Mouse (Mus musculus) thymus, adult 2 months (tissue): ENCODE measurements around the gene Arhgap23. TPM values are rescaled to one million over a fixed set of nuclear protein-coding genes. Genes with fewer than 3 reads are reported as not detected.

Experiments used
- DNase-seq: peaks from one replicate; pipeline ENCODE4 v3.0.0; 2021
- H3K27ac ChIP-seq: fragments of 200-500 bp; 2 replicates; pipeline ENCODE4 v1.5.1; 2012; ENCODE audit warnings: low read length, control low read depth; ENCODE audit not compliant: control insufficient read depth, insufficient read depth
- H3K27me3 ChIP-seq: fragments of 200-500 bp; 2 replicates; pipeline ENCODE4 v1.6.1; 2012; ENCODE audit warnings: mild to moderate bottlenecking, low read length, moderate library complexity, mixed read lengths; ENCODE audit not compliant: control insufficient read depth, insufficient read depth
- H3K36me3 ChIP-seq: fragments of 200-500 bp; 2 replicates; pipeline ENCODE4 v1.6.1; 2012; ENCODE audit warnings: mild to moderate bottlenecking, low read length, moderate library complexity; ENCODE audit not compliant: control insufficient read depth, insufficient read depth
- H3K4me1 ChIP-seq: fragments of 200-500 bp; replicated peaks from 2 replicates; pipeline ENCODE4 v1.6.1; 2012; ENCODE audit warnings: low read length; ENCODE audit not compliant: control insufficient read depth, insufficient read depth
- H3K4me3 ChIP-seq: fragments of 200-500 bp; 2 replicates; pipeline ENCODE4 v1.5.1; 2012; ENCODE audit warnings: mild to moderate bottlenecking, low read length, control low read depth, moderate library complexity; ENCODE audit not compliant: control insufficient read depth, insufficient read depth
- CTCF ChIP-seq: fragments of 200-500 bp; IDR thresholded peaks from 2 replicates; pipeline ENCODE4 v1.5.1; 2012; ENCODE audit warnings: mild to moderate bottlenecking, control low read depth, low read length, moderate library complexity, borderline replicate concordance; ENCODE audit not compliant: control insufficient read depth, poor library complexity, insufficient read depth; ENCODE audit errors: extremely low read depth
- POLR2A ChIP-seq: fragments of 200-500 bp; IDR thresholded peaks from 2 replicates; pipeline ENCODE4 v1.6.1; 2012; ENCODE audit warnings: mild to moderate bottlenecking, low read length, control low read depth, moderate library complexity; ENCODE audit not compliant: control insufficient read depth, poor library complexity, insufficient read depth; ENCODE audit errors: extremely low read depth
- WGBS: fragments of 180-500 bp; shearing (Covaris S2); methylation state at CpG from one replicate; pipeline ENCODE4 v1.1.7; 2018; 5-methylcytosine and 5-hydroxymethylcytosine counted together
- polyA plus RNA-seq: library from polyadenylated mRNA; depleted of rRNA; stranded (reverse); fragments of >200 nt; gene quantifications from 2 replicates; pipeline ENCODE4 v1.2.3, GENCODE M21; 2012

Arhgap23 gene
- polyA plus RNA-seq, 1 experiment = 13.3 TPM

GRCm38 (mm10) chr11:97434121-97434520 is 18.8 kb downstream of the Arhgap23 start:
- TF ChIP-seq POLR2A = no peak
- TF ChIP-seq CTCF = no peak
- Histone ChIP-seq H3K4me1 (peaks cover 33% of the 10 kb centered on the region), H3K27ac (no peak overlapping the region), H3K36me3 (no peaks in the 10 kb centered on the region), H3K4me3 (no peak overlapping the region), H3K27me3 (no peaks in the 10 kb centered on the region)
- no peak for DNase-seq
- 86% methylated on average over 8 of the region's 8 CpGs for WGBS

- peak overlapping the region; percentile 19; the same call in 1 of the 2 replicates for H3K27ac ChIP-seq
- peaks cover 26% of the 10 kb centered on the region for H3K4me1 ChIP-seq
- under 1% methylated on average over 15 of the region's 15 CpGs for WGBS
- no peaks in the 10 kb centered on the region; the same call in 1 of the 2 replicates for H3K27me3 ChIP-seq
- peak overlapping the region; percentile 85 for H3K4me3 ChIP-seq
- DNase-seq = peak; percentile 81
- TF ChIP-seq POLR2A (no peak), CTCF (peak; percentile 62; the same call in 1 of the 2 replicates)
- H3K36me3 ChIP-seq = no peaks in the 10 kb centered on the region
Observed at GRCm38 (mm10) chr11:97434704-97435454, 19.5 kb downstream of the Arhgap23 start.

GRCm38 (mm10) chr11:97435808-97436491 is 20.6 kb downstream of the Arhgap23 start:
- 38% methylated on average over 13 of the region's 13 CpGs for WGBS
- peaks cover 31% of the 10 kb centered on the region for H3K4me1 ChIP-seq
- TF ChIP-seq POLR2A (no peak), CTCF (no peak)
- DNase-seq = no peak
- H3K4me3 ChIP-seq = no peak overlapping the region
- H3K36me3 ChIP-seq = no peaks in the 10 kb centered on the region
- peaks cover 9% of the 10 kb centered on the region for H3K27me3 ChIP-seq
- H3K27ac ChIP-seq = no peak overlapping the region

GRCm38 (mm10) chr11:97437745-97438144 is 22.4 kb downstream of the Arhgap23 start:
- Histone ChIP-seq H3K27me3 (peaks cover 12% of the 10 kb centered on the region), H3K36me3 (no peaks in the 10 kb centered on the region), H3K4me3 (no peak overlapping the region), H3K4me1 (peaks cover 40% of the 10 kb centered on the region), H3K27ac (no peak overlapping the region)
- 87% methylated on average over 5 of the region's 5 CpGs for WGBS
- TF ChIP-seq POLR2A (no peak), CTCF (no peak)
- DNase-seq = no peak

- Histone ChIP-seq H3K27ac (no peak overlapping the region), H3K27me3 (peaks cover 12% of the 10 kb centered on the region), H3K4me1 (peaks cover 34% of the 10 kb centered on the region), H3K4me3 (no peak overlapping the region), H3K36me3 (no peaks in the 10 kb centered on the region)
- TF ChIP-seq POLR2A (no peak), CTCF (no peak)
- WGBS = 22% methylated on average over 9 of the region's 9 CpGs
- no peak for DNase-seq
Observed at GRCm38 (mm10) chr11:97438868-97439267, 23.5 kb downstream of the Arhgap23 start.

GRCm38 (mm10) chr11:97439935-97440334 is 24.6 kb downstream of the Arhgap23 start:
- Histone ChIP-seq H3K27me3 (peaks cover 12% of the 10 kb centered on the region), H3K4me1 (peaks cover 30% of the 10 kb centered on the region), H3K4me3 (peak overlapping the region; percentile 17; the same call in 1 of the 2 replicates), H3K27ac (no peak overlapping the region), H3K36me3 (no peaks in the 10 kb centered on the region)
- no peak for DNase-seq
- no peak for TF ChIP-seq POLR2A
- TF ChIP-seq CTCF = no peak
- 3% methylated on average over 36 of the region's 37 CpGs for WGBS
